Mouse (Mus musculus) kidney, postnatal 0 days (tissue): ENCODE results near the gene Gadl1. TPM values are rescaled to one million over a fixed set of nuclear protein-coding genes. Genes with fewer than 3 reads are reported as not detected.

Experiments
- ATAC-seq: fragments of 200-750 bp; cut with Nextera tagmentation; replicated peaks from 2 replicates; pipeline ENCODE4 v1.8.0; 2017; ENCODE audit warnings: low read depth, moderate number of reproducible peaks, moderate TSS enrichment, moderate library complexity; ENCODE audit not compliant: low FRiP score
- DNase-seq: peaks from one replicate; pipeline ENCODE4 v3.0.0-alpha.2; 2016; ENCODE audit warnings: low spot score
- H3K27ac ChIP-seq: fragments of 300-500 bp; sonication (generic); 2 replicates; pipeline ENCODE4 v1.5.1; 2014; ENCODE audit warnings: mild to moderate bottlenecking
- H3K27me3 ChIP-seq: fragments of 300-500 bp; sonication (generic); 2 replicates; pipeline ENCODE4 v1.6.1; 2014; ENCODE audit warnings: low read length, mixed read lengths; ENCODE audit not compliant: insufficient read depth
- H3K36me3 ChIP-seq: fragments of 300-500 bp; sonication (generic); 2 replicates; pipeline ENCODE4 v1.6.1; 2014; ENCODE audit warnings: low read length, mixed read lengths; ENCODE audit not compliant: insufficient read depth
- H3K4me1 ChIP-seq: fragments of 300-500 bp; sonication (generic); replicated peaks from 2 replicates; pipeline ENCODE4 v1.6.1; 2014; ENCODE audit warnings: antibody characterized with exemption, low read length, mixed read lengths; ENCODE audit not compliant: insufficient read depth
- H3K4me2 ChIP-seq: fragments of 300-500 bp; sonication (generic); 2 replicates; pipeline ENCODE4 v1.6.1; 2014; ENCODE audit warnings: mild to moderate bottlenecking, low read length, moderate library complexity, mixed read lengths
- H3K4me3 ChIP-seq: fragments of 300-500 bp; sonication (generic); replicated peaks from 2 replicates; pipeline ENCODE4 v1.5.1; 2014; ENCODE audit warnings: low read depth, low read length
- H3K9ac ChIP-seq: fragments of 300-500 bp; sonication (generic); 2 replicates; pipeline ENCODE4 v1.6.1; 2014; ENCODE audit warnings: low read depth, low read length
- H3K9me3 ChIP-seq: fragments of 300-500 bp; sonication (generic); replicated peaks from 2 replicates; pipeline ENCODE4 v1.6.1; 2016; ENCODE audit warnings: low read length, inconsistent platforms, mixed read lengths
- CTCF ChIP-seq: IDR thresholded peaks from 2 replicates; pipeline ENCODE4 v1.5.1; 2016; ENCODE audit warnings: antibody characterized with exemption, low read depth, mild to moderate bottlenecking, moderate library complexity
- WGBS: fragments of 180-500 bp; shearing (Covaris S2); extraction: QIAGEN DNeasy Blood & Tissue Kit; methylation state at CpG from one replicate; pipeline ENCODE4 v1.1.7; 2014; 5-methylcytosine and 5-hydroxymethylcytosine counted together
- polyA plus RNA-seq: library from polyadenylated mRNA; unstranded; fragments of >200 nt; fragmentation: Nextera tagmentation; extraction: Ambion mirVana; gene quantifications from 2 replicates; pipeline ENCODE4 v1.2.1, GENCODE M21; 2015

Gene Gadl1
- polyA plus RNA-seq, 1 experiment from 2014 or later = 0.61 TPM

DNA sequence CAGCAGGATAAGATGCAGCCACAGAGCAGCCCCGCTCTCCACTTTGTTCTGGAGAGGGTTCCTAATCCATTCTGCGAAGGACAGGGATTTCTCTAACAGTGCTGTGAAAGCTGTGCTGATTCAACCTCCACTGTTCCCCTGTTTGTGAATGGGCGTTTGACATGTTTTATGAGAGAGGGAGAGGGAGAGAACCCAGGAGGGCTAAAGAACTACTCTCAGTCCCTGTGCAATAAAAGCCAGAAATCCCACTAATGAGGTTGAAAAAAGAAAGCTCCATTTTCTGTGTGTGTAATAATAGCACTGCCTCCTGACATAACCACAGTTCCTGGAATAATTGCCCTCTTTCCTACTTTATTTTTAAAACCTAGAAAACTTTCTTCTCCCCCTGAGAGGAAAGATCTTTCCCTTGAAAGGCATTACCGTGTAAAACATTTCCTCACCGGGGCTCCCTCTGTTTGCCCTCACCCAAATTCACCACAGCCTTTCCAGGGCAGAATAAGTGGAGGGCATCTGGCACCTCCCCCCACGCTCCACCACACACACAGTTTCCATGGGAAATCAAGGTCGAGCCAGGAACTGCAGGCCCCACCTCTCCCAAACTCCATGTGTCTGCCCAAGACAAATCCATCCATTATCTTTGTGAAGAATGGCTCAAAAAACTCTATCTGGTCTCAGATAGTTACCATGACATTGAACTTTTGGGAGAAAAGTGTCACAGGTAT lies 24.1 kb downstream of the Gadl1 start:
- no peak overlapping the region for H3K4me3 ChIP-seq
- H3K9me3 ChIP-seq = no peaks in the 10 kb centered on the region; the same call in 1 of the 2 replicates
- DNase-seq (no peak), ATAC-seq (no peak)
- H3K4me2 ChIP-seq = no peak overlapping the region
- no peaks in the 10 kb centered on the region for H3K27me3 ChIP-seq
- 44% methylated on average over 7 of the region's 7 CpGs for WGBS
- no peak for TF ChIP-seq CTCF
- H3K27ac ChIP-seq = no peak overlapping the region
- H3K9ac ChIP-seq = no peak overlapping the region
- no peaks in the 10 kb centered on the region for H3K36me3 ChIP-seq
- no peaks in the 10 kb centered on the region for H3K4me1 ChIP-seq

DNA sequence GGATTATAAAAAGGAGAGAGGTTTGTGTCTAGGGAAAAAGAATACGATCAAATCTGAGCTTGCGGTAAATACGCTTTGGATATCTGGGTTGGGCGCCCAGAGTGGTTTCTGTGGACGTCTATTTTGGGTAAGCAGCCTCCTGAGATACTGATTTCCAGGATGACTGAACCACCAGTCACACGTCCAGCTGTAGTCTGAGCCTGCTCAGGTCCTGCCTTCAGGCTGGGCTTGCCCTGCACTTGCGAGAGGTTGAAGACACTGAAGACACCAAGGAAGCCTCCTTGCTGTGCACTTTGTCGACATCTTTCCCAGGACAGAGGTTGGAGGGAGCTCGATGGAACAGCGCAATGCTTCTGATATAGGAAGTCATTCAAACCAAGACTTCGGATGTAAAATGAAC lies 25.0 kb downstream of the Gadl1 start:
- Histone ChIP-seq H3K36me3 (no peaks in the 10 kb centered on the region), H3K4me1 (no peaks in the 10 kb centered on the region), H3K4me3 (no peak overlapping the region), H3K27me3 (no peaks in the 10 kb centered on the region), H3K27ac (no peak overlapping the region), H3K9me3 (no peaks in the 10 kb centered on the region; the same call in 1 of the 2 replicates), H3K9ac (no peak overlapping the region), H3K4me2 (no peak overlapping the region)
- WGBS = 90% methylated on average over 11 of the region's 11 CpGs
- ATAC-seq (no peak), DNase-seq (no peak)
- no peak for TF ChIP-seq CTCF

DNA sequence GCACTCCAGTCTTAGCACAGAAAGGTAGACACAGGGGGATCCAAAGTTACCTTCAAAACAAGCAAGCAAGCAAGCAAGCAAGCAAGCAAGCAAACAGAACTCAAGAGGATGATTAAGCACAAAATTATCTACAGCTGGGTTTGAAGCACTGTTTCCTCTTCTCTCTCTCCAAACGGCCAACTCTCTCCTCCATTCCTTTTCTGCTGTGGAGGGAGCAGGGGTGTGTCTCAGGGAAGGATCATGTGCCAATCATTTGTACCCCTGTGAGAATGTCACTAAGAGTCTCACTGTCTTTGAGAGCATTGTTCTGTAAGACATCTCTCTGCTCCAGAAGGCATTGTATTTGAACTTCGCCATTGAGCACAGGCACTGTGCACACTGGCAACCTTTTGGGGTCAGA lies 27.1 kb downstream of the Gadl1 start:
- no peaks in the 10 kb centered on the region for H3K4me1 ChIP-seq
- no peak for TF ChIP-seq CTCF
- DNase-seq (no peak), ATAC-seq (no peak)
- H3K9ac ChIP-seq = no peak overlapping the region
- no peaks in the 10 kb centered on the region for H3K27me3 ChIP-seq
- 53% methylated on average over 2 of the region's 2 CpGs for WGBS
- no peaks in the 10 kb centered on the region for H3K36me3 ChIP-seq
- no peak overlapping the region for H3K4me3 ChIP-seq
- no peaks in the 10 kb centered on the region; the same call in 1 of the 2 replicates for H3K9me3 ChIP-seq
- H3K4me2 ChIP-seq = no peak overlapping the region
- no peak overlapping the region for H3K27ac ChIP-seq

DNA sequence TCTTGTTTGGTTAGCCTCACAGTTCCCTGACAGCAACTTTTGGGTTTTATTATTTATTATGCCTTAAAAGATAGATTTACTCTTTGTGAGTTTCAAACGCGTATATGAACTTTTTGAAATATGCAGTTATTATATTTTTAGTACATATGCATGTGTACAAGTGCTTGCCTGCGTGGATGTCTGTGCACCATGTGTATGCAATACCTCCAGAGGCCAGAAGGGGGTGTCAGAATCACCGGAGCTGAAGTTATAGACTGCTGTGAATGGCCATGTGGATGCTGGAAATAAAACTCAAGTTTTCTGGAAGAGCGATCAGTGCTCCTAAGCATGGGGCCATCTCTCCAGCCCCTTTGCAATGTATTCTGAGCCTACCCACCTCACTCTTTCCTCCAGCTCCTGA lies 28.7 kb downstream of the Gadl1 start:
- H3K4me2 ChIP-seq = no peak overlapping the region
- 96% methylated on average over 5 of the region's 5 CpGs for WGBS
- DNase-seq = no peak
- 0 out of 2 replicates have a peak, but pooled peaks have one; percentile 9 for TF ChIP-seq CTCF
- ATAC-seq = no peak
- H3K9ac ChIP-seq = no peak overlapping the region
- H3K27ac ChIP-seq = no peak overlapping the region
- no peaks in the 10 kb centered on the region for H3K4me1 ChIP-seq
- no peaks in the 10 kb centered on the region for H3K36me3 ChIP-seq
- H3K27me3 ChIP-seq = no peaks in the 10 kb centered on the region
- H3K9me3 ChIP-seq = no peaks in the 10 kb centered on the region; the same call in 1 of the 2 replicates
- no peak overlapping the region for H3K4me3 ChIP-seq

DNA sequence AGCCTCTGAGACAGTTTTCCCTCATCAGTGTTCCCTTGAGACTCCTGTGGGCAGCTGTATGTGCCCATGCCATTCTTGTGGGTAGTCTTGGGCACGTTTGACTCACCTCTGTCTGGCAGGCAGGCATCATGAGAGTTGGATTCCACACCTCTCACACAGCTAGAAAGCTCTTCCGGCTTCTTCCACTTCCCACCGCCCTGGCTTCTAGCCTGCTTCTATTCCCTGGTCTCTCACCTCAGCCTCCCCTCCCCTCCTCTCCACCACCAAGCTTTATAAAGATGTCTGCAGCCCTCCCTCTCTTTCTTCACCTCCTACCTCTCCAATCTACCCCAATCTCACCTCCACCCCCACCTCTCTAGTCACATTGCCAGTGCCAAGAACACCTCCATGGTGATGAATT lies 30.2 kb downstream of the Gadl1 start:
- H3K4me3 ChIP-seq = no peak overlapping the region
- no peak overlapping the region for H3K9ac ChIP-seq
- TF ChIP-seq CTCF = no peak
- no peaks in the 10 kb centered on the region; the same call in 1 of the 2 replicates for H3K9me3 ChIP-seq
- no peaks in the 10 kb centered on the region for H3K4me1 ChIP-seq
- no peaks in the 10 kb centered on the region for H3K27me3 ChIP-seq
- ATAC-seq = no peak
- no peaks in the 10 kb centered on the region for H3K36me3 ChIP-seq
- 88% methylated on average over 3 of the region's 3 CpGs for WGBS
- DNase-seq = no peak
- no peak overlapping the region for H3K27ac ChIP-seq
- no peak overlapping the region for H3K4me2 ChIP-seq

DNA sequence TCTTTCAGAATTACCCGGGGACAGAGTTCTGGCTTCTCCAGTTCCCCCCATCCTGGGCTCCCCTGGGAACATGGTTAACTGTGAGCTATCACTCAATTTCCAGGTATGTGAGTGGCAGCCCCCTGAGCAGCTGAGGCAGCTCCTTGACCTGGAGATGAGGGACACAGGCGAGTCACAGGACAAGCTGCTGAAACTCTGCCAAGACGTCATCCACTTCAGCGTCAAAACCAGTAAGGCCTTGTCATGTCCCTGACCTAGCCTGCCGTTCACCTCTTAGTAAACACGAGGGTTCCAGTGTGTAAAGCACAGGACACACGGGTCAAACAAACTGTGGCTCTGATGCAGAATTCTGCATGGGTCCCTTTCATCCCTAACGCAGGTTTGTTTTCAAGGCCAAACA lies 31.9 kb downstream of the Gadl1 start:
- H3K27ac ChIP-seq = no peak overlapping the region
- no peak overlapping the region for H3K4me2 ChIP-seq
- ATAC-seq (no peak), DNase-seq (no peak)
- no peaks in the 10 kb centered on the region; the same call in 1 of the 2 replicates for H3K9me3 ChIP-seq
- H3K4me3 ChIP-seq = no peak overlapping the region
- no peak overlapping the region for H3K9ac ChIP-seq
- no peaks in the 10 kb centered on the region for H3K36me3 ChIP-seq
- WGBS = 61% methylated on average over 8 of the region's 8 CpGs
- H3K4me1 ChIP-seq = no peaks in the 10 kb centered on the region
- no peaks in the 10 kb centered on the region for H3K27me3 ChIP-seq
- no peak for TF ChIP-seq CTCF

DNA sequence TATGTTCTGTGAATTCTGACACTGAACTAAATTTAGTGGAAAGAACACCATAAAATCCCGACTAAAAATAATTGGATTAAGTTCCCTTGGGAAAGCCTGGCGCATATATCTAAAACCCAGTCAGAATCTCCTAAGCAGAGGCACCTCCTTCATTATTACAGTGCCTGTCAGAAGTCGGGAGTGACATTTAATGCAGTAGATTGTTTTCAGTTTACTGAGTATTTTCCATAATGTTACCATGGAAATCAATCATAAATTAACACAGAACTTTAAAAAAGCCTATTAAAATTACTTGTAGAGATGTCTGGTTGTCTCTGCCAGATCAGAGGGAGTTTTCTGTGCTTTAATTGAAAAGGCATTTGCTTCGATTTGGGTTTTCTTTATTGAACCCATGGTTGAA lies 33.2 kb downstream of the Gadl1 start:
- DNase-seq (peak; percentile 18), ATAC-seq (no peak)
- Histone ChIP-seq H3K4me1 (no peaks in the 10 kb centered on the region), H3K4me3 (no peak overlapping the region), H3K4me2 (no peak overlapping the region), H3K27me3 (no peaks in the 10 kb centered on the region), H3K9me3 (no peaks in the 10 kb centered on the region; the same call in 1 of the 2 replicates), H3K36me3 (no peaks in the 10 kb centered on the region), H3K27ac (no peak overlapping the region), H3K9ac (no peak overlapping the region)
- no peak for TF ChIP-seq CTCF
- 53% methylated on average over 4 of the region's 4 CpGs for WGBS
